ENCODE assay signal across 9 mouse cellular contexts in genomic region chr4:44712051-44712700, GRCm38 (mm10). TPM values are rescaled to one million over a fixed set of nuclear protein-coding genes. Genes with fewer than 3 reads are reported as not detected.
A peak's percentile ranks its signal among the peaks of the same experiment; 100 is the strongest.
DNase-seq lines count a peak whose midpoint lies in the region; ATAC-seq and TF ChIP-seq lines count a peak whose summit lies in the region.
"Had no signal": no experiment of that assay in that cellular context is flagged by ENCODE, and none has a peak within 500 bp of the region (broad histone marks: within the 10 kb centered on the region; RNA-seq: fewer than 3 reads in every experiment).

No protein-coding gene starts in this region.

- H3K36me3 ChIP-seq in heart, postnatal 0 days (replicated peaks; ENCODE audit: control insufficient read depth, insufficient read depth, low read length), result no peaks in the 10 kb centered on the region
- H3K36me3 ChIP-seq in lung, postnatal 0 days (ENCODE audit: insufficient read depth, low read length), result no peaks in the 10 kb centered on the region

- TF ChIP-seq EP300 in heart, postnatal 0 days (IDR thresholded peaks at IDR 0.05; ENCODE audit: low read depth), result no peak
- TF ChIP-seq EP300 in lung, postnatal 0 days (IDR thresholded peaks at IDR 0.05), result no peak

- H3K4me2 ChIP-seq in heart, postnatal 0 days (ENCODE audit: low read depth, low read length), result peak overlapping the region; percentile 20
- peak overlapping the region; percentile 40 for H3K4me2 ChIP-seq in lung, postnatal 0 days (replicated peaks; ENCODE audit: low read depth, low read length)

- no peak overlapping the region for H3K9ac ChIP-seq in heart, postnatal 0 days (replicated peaks; ENCODE audit: low read depth, low read length)
- H3K9ac ChIP-seq in lung, postnatal 0 days (replicated peaks; ENCODE audit: low read depth), result no peak overlapping the region

- H3K4me3 ChIP-seq in heart, postnatal 0 days (ENCODE audit: low read depth, low read length), result peak overlapping the region; percentile 33
- H3K4me3 ChIP-seq in lung, postnatal 0 days (ENCODE audit: low read depth, low read length), result peak overlapping the region; percentile 8; the same call in 1 of the 2 replicates

- no peak for ATAC-seq in heart, postnatal 0 days (ENCODE audit: insufficient read depth, low read depth)
- ATAC-seq in lung, postnatal 0 days, result no peak
- no peak for ATAC-seq in monocyte, adult 5-6 weeks (replicated peaks; ENCODE audit: insufficient number of reproducible peaks, low FRiP score, low TSS enrichment, poor library complexity, severe bottlenecking)

- H3K27ac ChIP-seq in heart, postnatal 0 days (ENCODE audit: low read depth), result no peak overlapping the region
- H3K27ac ChIP-seq in lung, postnatal 0 days (ENCODE audit: low read length), result no peak overlapping the region

- intact Hi-C loops in heart, postnatal 14 days (cut with DNase I), result no loop called here

- no peak for TF ChIP-seq CTCF in heart, postnatal 0 days (IDR thresholded peaks at IDR 0.05; ENCODE audit: low read depth)
- no peak for TF ChIP-seq CTCF in lung, postnatal 0 days (IDR thresholded peaks at IDR 0.05)

- DNase-seq in heart, adult 11 months, result peak; percentile 84
- DNase-seq in heart, postnatal 14 days, result no peak
- DNase-seq in R1 (ENCODE audit: low read depth, low spot score), result peak; percentile 31
- DNase-seq in heart, postnatal 0 days (ENCODE audit: low spot score), result no peak
- DNase-seq in lung, postnatal 0 days (ENCODE audit: low spot score), result no peak
- no peak for DNase-seq in urinary bladder, postnatal 25 days (ENCODE audit: low spot score)
- DNase-seq in layer of hippocampus, adult 9-10 months (ENCODE audit: low spot score), result no peak

- H3K9me3 ChIP-seq in heart, postnatal 0 days (replicated peaks; ENCODE audit: control insufficient read depth, low read length), result no peaks in the 10 kb centered on the region
- no peaks in the 10 kb centered on the region for H3K9me3 ChIP-seq in lung, postnatal 0 days (ENCODE audit: low read length)

- no peaks in the 10 kb centered on the region for H3K4me1 ChIP-seq in heart, postnatal 0 days (ENCODE audit: control insufficient read depth, insufficient read depth)
- no peaks in the 10 kb centered on the region for H3K4me1 ChIP-seq in lung, postnatal 0 days (ENCODE audit: insufficient read depth, low read depth, low read length)

- peaks cover 95% of the 10 kb centered on the region for H3K27me3 ChIP-seq in heart, postnatal 0 days (ENCODE audit: control insufficient read depth, insufficient read depth, low read length)
- H3K27me3 ChIP-seq in lung, postnatal 0 days (replicated peaks; ENCODE audit: insufficient read depth, low read length), result peaks cover 81% of the 10 kb centered on the region
- H3K27me3 ChIP-seq: CH12.LX had no signal

- WGBS in heart, postnatal 0 days, result 1% methylated on average over 25 of the region's 25 CpGs
- 3% methylated on average over 25 of the region's 25 CpGs for WGBS in lung, postnatal 0 days

RNA-seq across cellular contexts. Expression of gene Pax5, which starts 1.9 kb away (rescaled TPM):
- total RNA-seq in heart, postnatal 14 days (2021), result under 1 TPM; 0.71 to 0.76 TPM
- 0.04 TPM in 1 of 2 replicates, not detected in the other for total RNA-seq in heart, postnatal 0 days (2014; rRNA removed; ENCODE audit: low replicate concordance)
- polyA plus RNA-seq in heart, postnatal 0 days (2015; fragmentation: Nextera tagmentation; extraction: Ambion mirVana), result not detected in 2 replicates
- 0.05 and 0.12 TPM in 2 replicates for polyA plus RNA-seq in lung, postnatal 0 days (2015; fragmentation: Nextera tagmentation; extraction: Ambion mirVana)
- 11.9 to 15.7 TPM (median 14.1 TPM) in 3 replicates for total RNA-seq in monocyte, adult 5-6 weeks (2017)

RNA-seq across cellular contexts. Expression of gene Zcchc7, which starts 43.5 kb away (rescaled TPM):
- total RNA-seq in heart, postnatal 14 days (2021), result 10 to 100 TPM; 18.6 to 22.0 TPM
- total RNA-seq in heart, postnatal 0 days (2014; rRNA removed; ENCODE audit: low replicate concordance), result 7.3 and 14.1 TPM in 2 replicates
- 21.4 and 22.4 TPM in 2 replicates for polyA plus RNA-seq in heart, postnatal 0 days (2015; fragmentation: Nextera tagmentation; extraction: Ambion mirVana)
- 40.8 and 49.6 TPM in 2 replicates for polyA plus RNA-seq in lung, postnatal 0 days (2015; fragmentation: Nextera tagmentation; extraction: Ambion mirVana)
- 181 to 238 TPM (median 236 TPM) in 3 replicates for total RNA-seq in monocyte, adult 5-6 weeks (2017)

Comparison
In these comparisons a context has a peak if more than half of its experiments do, and no peak if none do; other contexts are left out.
1. DNase-seq: peak in heart, adult 11 months (single experiment) and R1 (single experiment); none in heart, postnatal 14 days (0 of 2), heart, postnatal 0 days (single experiment), lung, postnatal 0 days (single experiment), urinary bladder, postnatal 25 days (single experiment) and layer of hippocampus, adult 9-10 months (single experiment).